ENCODE assay signal across 8 mouse cellular contexts in the genomic region with DNA sequence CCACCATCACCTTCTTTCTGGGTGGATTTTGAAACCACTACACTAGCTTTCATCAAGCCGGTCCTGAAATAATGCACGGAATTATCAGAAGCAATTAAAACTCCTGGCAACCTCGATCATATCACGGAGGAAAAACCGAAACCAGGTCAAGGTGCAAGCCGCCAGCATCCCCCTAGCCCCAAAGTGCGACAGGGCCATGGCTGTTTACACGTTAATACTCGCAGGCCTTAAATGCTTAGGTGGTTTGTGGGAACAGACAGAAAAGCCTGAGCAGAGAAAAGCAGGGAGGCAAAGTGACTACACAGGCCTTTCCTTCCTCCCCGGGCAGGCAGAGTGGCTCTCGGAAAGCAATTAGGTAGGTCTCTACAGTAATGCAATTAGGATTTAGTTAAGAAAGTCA. TPM values are rescaled to one million over a fixed set of nuclear protein-coding genes. Genes with fewer than 3 reads are reported as not detected.
DNase-seq lines count a peak whose midpoint lies in the region; ATAC-seq and TF ChIP-seq lines count a peak whose summit lies in the region.

No protein-coding gene starts in this region.

- peak overlapping the region; percentile 69 for H3K4me3 ChIP-seq in forebrain, postnatal 0 days (ENCODE audit: low read depth, low read length)
- peak overlapping the region; percentile 71 for H3K4me3 ChIP-seq in kidney, embryonic 14.5 days (ENCODE audit: low read length)
- H3K4me3 ChIP-seq in midbrain, embryonic 13.5 days (replicated peaks) = peak overlapping the region; percentile 87

- H3K27ac ChIP-seq in forebrain, postnatal 0 days (ENCODE audit: low read depth, low read length) = 0 out of 2 replicates have a peak overlapping the region, but pooled peaks have one; percentile 21
- no peak overlapping the region for H3K27ac ChIP-seq in kidney, embryonic 14.5 days (ENCODE audit: low read depth, low read length)
- peak overlapping the region; percentile 96 for H3K27ac ChIP-seq in midbrain, embryonic 13.5 days

- H3K4me1 ChIP-seq in forebrain, postnatal 0 days (ENCODE audit: insufficient read depth) = peaks cover 14% of the 10 kb centered on the region
- H3K4me1 ChIP-seq in kidney, embryonic 14.5 days (ENCODE audit: control insufficient read depth, insufficient read depth, low read length) = peaks cover 29% of the 10 kb centered on the region
- peaks cover 53% of the 10 kb centered on the region for H3K4me1 ChIP-seq in midbrain, embryonic 13.5 days (replicated peaks)

- H3K9ac ChIP-seq in forebrain, postnatal 0 days = peak overlapping the region; percentile 69
- H3K9ac ChIP-seq in kidney, embryonic 14.5 days (ENCODE audit: low read depth, low read length) = peak overlapping the region; percentile 90
- H3K9ac ChIP-seq in midbrain, embryonic 13.5 days (replicated peaks) = peak overlapping the region; percentile 91

- peak overlapping the region; percentile 69 for H3K4me2 ChIP-seq in forebrain, postnatal 0 days (ENCODE audit: low read depth)
- peak overlapping the region; percentile 69 for H3K4me2 ChIP-seq in kidney, embryonic 14.5 days (replicated peaks; ENCODE audit: low read depth, low read length)
- peak overlapping the region; percentile 79 for H3K4me2 ChIP-seq in midbrain, embryonic 13.5 days (replicated peaks)

- no peak for ATAC-seq in forebrain, postnatal 0 days
- ATAC-seq in kidney, embryonic 14.5 days (ENCODE audit: low FRiP score, low TSS enrichment) = no peak
- ATAC-seq in midbrain, embryonic 13.5 days = no peak

- DNase-seq in kidney, adult 11 months = peak; percentile 35
- no peak for DNase-seq in kidney, adult 9 months
- peak; percentile 28 for DNase-seq in T-cell, adult 2 months (ENCODE audit: low spot score)
- no peak for DNase-seq in forebrain, postnatal 0 days
- DNase-seq in urinary bladder, adult 2 months (ENCODE audit: low spot score) = no peak
- DNase-seq in urinary bladder, postnatal 4 days (ENCODE audit: low spot score in 2 of 2) = no peak

- TF ChIP-seq CTCF in forebrain, postnatal 0 days (IDR thresholded peaks at IDR 0.05; ENCODE audit: low read depth) = no peak

- H3K9me3 ChIP-seq in forebrain, postnatal 0 days (ENCODE audit: low read length) = no peaks in the 10 kb centered on the region
- no peaks in the 10 kb centered on the region for H3K9me3 ChIP-seq in kidney, embryonic 14.5 days (ENCODE audit: control insufficient read depth, low read length)
- no peaks in the 10 kb centered on the region for H3K9me3 ChIP-seq in midbrain, embryonic 13.5 days

- no peaks in the 10 kb centered on the region for H3K36me3 ChIP-seq in forebrain, postnatal 0 days (ENCODE audit: insufficient read depth)
- H3K36me3 ChIP-seq in kidney, embryonic 14.5 days (ENCODE audit: control insufficient read depth, insufficient read depth, low read length) = no peaks in the 10 kb centered on the region
- no peaks in the 10 kb centered on the region for H3K36me3 ChIP-seq in midbrain, embryonic 13.5 days

- WGBS in forebrain, postnatal 0 days = 4% methylated on average over 11 of the region's 11 CpGs
- WGBS in kidney, embryonic 14.5 days = 4% methylated on average over 11 of the region's 11 CpGs
- 6% methylated on average over 11 of the region's 11 CpGs for WGBS in midbrain, embryonic 13.5 days

- H3K27me3 ChIP-seq in forebrain, postnatal 0 days (ENCODE audit: insufficient read depth, low read length) = no peaks in the 10 kb centered on the region
- H3K27me3 ChIP-seq in kidney, embryonic 14.5 days (ENCODE audit: control insufficient read depth, insufficient read depth, low read length) = no peaks in the 10 kb centered on the region
- no peaks in the 10 kb centered on the region for H3K27me3 ChIP-seq in midbrain, embryonic 13.5 days

RNA-seq across cellular contexts. Expression of a gene that starts 16.4 kb away (rescaled TPM):
- total RNA-seq in forebrain, postnatal 0 days (2014; rRNA removed) = 39.7 and 57.0 TPM in 2 replicates
- polyA plus RNA-seq in forebrain, postnatal 0 days (2015; fragmentation: Nextera tagmentation; extraction: Ambion mirVana) = 11.2 and 21.3 TPM in 2 replicates
- 20.6 and 22.0 TPM in 2 replicates for polyA plus RNA-seq in kidney, embryonic 14.5 days (2014; fragmentation: Nextera tagmentation; extraction: Ambion mirVana)
- polyA plus RNA-seq in midbrain, embryonic 13.5 days (2015; fragmentation: Nextera tagmentation; extraction: Ambion mirVana) = 24.3 and 25.6 TPM in 2 replicates
- polyA plus RNA-seq in urinary bladder, adult 2 months (2012; rRNA removed) = 15.4 and 17.5 TPM in 2 replicates

Comparison
In these comparisons a context has a peak if more than half of its experiments do, and no peak if none do; other contexts are left out.
1. DNase-seq: peak in kidney, adult 11 months (single experiment) and T-cell, adult 2 months (single experiment); none in kidney, adult 9 months (single experiment), forebrain, postnatal 0 days (single experiment), urinary bladder, adult 2 months (single experiment) and urinary bladder, postnatal 4 days (0 of 2).
2. Peak in every context shown above with its lines, with median percentiles within 50 percentile points of each other: H3K4me2 ChIP-seq, H3K4me3 ChIP-seq and H3K9ac ChIP-seq.